Mouse (Mus musculus) G1E (cell line): ENCODE measurements around the gene Sgo1.

Source experiments
- CTCF ChIP-seq: IDR thresholded peaks from 2 replicates; pipeline ENCODE4 v1.5.1; 2012; ENCODE audit warnings: low read depth, low read length, inconsistent platforms, mixed read lengths
- GATA1 ChIP-seq: IDR thresholded peaks from 2 replicates; pipeline ENCODE4 v1.6.1; 2012; ENCODE audit warnings: borderline replicate concordance, low read length, inconsistent platforms, mixed read lengths
- GATA2 ChIP-seq: IDR thresholded peaks from 2 replicates; pipeline ENCODE4 v1.6.1; 2012; ENCODE audit warnings: low read depth, low read length, inconsistent platforms, borderline replicate concordance
- POLR2AphosphoS5 ChIP-seq: IDR thresholded peaks from 2 replicates; pipeline ENCODE4 v1.6.1; 2012; ENCODE audit warnings: low read depth, low read length, inconsistent platforms; ENCODE audit not compliant: insufficient replicate concordance
- TAL1 ChIP-seq: conservative IDR thresholded peaks from 2 replicates; pipeline ENCODE4 v1.6.1; 2012; ENCODE audit warnings: low read depth, low read length, inconsistent platforms, mixed read lengths

DNA sequence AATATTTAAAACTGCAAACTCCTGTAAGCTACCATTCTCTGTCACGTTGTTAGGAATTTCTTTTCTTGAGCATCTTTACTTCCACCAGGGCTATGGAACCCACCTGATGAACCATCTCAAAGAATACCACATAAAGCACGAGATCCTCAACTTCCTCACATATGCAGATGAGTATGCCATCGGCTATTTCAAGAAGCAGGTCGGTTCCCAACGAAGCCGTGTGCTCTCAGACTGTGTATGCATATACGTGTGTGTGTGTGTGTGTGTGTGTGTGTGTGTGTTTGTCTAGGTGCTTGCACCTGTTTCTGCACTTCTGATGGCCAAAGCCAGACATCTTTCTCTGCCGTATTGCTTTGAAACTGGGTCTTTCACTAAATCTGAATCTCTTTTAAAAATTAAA, 29.9 kb downstream of the Sgo1 start:
- TF ChIP-seq CTCF (no peak), GATA1 (no peak), GATA2 (no peak), TAL1 (no peak), POLR2AphosphoS5 (no peak)
